Mouse (Mus musculus) spleen, adult 12 weeks (tissue): ENCODE measurements at regions not wholly inside any gene's neighbourhood (a gene's known extent, or its start where the extent isn't known, plus 50 kb on each side); places are given as distances from the start of the nearest gene placed in this dataset.
A peak's percentile ranks its signal among the peaks of the same experiment; 100 is the strongest.

ENCODE experiments used
- DNase-seq: peaks from one replicate; pipeline ENCODE4 v3.0.0; 2022; ENCODE audit warnings: low spot score

DNA sequence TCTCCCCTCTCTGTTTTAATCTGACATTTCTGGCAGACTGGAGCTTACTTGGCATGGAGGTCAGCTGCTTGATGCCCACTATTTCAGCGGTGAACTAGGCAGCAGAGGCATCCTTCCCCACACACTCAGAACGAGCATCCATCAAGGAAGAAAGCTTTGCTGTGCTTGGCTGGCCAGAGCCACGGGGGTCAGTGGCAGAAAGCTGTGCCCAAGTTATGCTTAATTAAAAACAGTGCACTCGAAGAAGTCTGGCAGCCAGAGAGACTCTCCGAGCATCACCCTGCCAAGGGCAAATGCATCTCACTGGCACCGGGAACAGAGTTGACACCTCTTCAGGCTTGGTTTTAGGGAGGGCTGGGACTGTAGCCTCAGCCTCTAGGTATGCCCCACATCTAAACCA lies 168.3 kb downstream of the Gm45692 start:
- DNase-seq = no peak

DNA sequence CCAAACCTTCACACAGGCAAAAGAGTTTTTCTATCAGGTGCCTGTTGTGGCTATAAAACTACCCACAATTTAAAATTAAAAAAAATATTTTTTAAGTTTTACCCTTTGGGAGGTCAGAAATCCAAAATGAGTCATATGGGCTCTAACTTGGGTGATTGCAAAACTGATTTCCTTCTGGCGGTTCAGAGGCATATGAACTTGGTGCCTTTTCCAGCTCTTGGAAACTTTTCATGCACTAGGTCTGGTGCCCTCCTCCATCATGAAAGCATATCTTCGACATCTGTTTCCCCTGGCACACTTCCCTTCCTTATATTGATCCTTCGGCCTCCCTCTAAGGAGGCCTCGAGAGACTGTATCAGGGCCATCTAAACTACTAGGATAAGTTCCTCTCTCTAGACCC lies 168.8 kb downstream of the Gm45692 start:
- no peak for DNase-seq

- no peak for DNase-seq
Observed at GRCm38 (mm10) chr8:26298066-26298804, 178.9 kb downstream of the Gm45692 start.

DNA sequence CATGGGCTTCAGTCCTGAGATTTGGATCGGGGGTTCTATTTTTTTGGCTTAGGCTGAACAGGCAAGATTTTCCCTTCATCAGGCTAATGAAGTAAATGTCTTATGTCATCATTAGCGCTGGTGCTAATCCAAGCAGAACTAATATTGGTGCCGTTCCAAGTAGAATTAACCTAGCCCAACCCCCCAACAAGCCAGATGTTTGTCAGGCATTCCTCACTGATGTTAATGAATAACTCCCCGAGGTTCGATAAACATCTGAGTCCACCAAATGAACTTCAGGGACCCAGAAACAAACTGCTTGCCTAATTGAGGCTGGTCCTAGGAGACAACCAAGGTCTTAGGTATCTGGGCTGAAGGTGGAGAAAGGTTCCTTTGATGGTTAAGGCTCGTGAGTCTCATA lies 180.9 kb downstream of the Gm45692 start:
- no peak for DNase-seq

- DNase-seq = no peak
Observed at GRCm38 (mm10) chr8:26301961-26302360, 182.6 kb downstream of the Gm45692 start.

DNA sequence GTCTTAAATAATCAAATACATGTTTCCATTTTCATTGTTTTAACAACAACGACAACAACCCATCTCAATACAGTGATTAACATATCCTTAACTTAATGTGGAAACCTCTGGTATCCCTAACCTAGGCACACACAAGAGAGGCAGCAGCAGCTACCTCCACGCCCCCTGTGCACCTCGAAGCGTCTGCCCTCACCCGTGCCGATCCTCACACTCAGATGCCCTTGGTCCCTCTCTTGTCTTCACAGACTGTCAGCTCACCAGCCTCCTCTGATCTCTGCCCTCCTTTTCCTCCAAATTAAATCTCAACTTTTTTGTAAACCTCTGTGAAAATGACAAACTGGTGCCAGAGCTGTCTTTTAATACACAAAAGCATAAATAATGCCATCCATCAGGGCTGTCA lies 185.2 kb downstream of the Gm45692 start:
- DNase-seq = no peak

GRCm38 (mm10) chr8:26305061-26305879 lies 185.9 kb downstream of the Gm45692 start:
- no peak for DNase-seq

DNA sequence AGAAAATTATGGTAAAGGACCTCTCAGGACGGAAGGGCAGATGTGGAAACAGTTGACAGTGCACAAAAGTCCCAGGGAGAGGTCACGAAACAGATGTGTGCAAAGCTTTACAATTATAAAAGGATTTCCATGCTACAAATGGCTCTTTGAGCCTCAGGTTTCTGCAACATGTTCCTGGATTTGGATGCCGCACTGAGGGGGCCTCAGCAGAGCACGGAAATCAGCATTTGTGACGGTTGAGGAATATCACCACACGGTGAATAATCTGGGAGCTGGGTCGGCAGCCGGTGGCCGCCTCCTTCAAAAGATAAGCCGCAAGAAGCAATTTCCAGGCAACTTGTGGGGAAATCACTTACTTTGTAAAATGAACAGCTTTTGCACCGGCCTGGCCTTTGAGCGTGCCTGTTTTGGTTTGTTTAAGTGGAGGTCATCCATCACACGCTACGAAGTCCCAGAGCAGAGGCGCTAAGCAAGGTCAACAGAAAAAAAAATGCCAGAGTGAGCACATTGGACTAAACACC lies 188.8 kb downstream of the Gm45692 start:
- DNase-seq = no peak

- DNase-seq = no peak
Observed at GRCm38 (mm10) chr8:26309764-26310163, 190.4 kb downstream of the Gm45692 start.

GRCm38 (mm10) chr8:26323606-26324350 lies 204.4 kb downstream of the Gm45692 start:
- DNase-seq = no peak

DNA sequence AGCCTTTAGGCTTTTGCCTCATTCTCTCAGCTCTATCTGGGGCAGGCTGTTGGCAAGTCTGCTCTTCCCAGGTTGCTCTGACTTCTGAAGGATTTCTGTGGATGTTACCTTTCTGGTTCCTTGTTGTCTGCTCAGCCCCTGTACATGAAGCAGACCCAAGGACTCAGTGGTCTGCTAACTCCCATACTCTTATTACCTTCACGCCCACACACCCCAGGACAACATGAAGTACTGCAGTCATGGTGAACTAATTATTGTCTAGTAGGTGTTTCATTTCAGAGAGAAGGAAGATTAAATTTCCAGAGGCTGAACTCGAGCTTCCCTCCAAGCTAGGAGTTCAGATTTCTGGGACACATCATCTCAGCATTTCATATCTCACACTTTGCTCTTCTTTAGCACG lies 205.3 kb downstream of the Gm45692 start:
- DNase-seq = no peak

DNA sequence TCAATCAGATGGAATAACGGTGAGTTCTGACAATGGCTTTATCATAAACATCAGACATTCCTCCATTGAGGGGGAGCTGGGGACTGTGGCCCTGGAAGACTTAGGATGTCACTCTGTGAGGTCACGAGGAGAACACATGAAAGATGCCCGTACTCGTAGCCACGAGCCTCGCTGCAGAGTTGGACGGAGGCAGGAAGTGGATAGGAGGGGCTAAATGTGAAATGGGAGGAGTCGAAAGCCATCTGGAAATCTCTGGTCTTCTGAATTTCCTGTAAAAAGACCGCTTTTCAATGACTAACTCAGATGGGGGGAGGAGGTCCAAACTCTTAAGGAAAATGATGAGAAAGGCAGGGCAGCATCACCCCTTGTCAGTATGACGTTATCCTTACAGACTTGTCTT lies 210.5 kb downstream of the Gm45692 start:
- no peak for DNase-seq

GRCm38 (mm10) chr8:26336906-26337650 lies 217.7 kb downstream of the Gm45692 start:
- no peak for DNase-seq

DNA sequence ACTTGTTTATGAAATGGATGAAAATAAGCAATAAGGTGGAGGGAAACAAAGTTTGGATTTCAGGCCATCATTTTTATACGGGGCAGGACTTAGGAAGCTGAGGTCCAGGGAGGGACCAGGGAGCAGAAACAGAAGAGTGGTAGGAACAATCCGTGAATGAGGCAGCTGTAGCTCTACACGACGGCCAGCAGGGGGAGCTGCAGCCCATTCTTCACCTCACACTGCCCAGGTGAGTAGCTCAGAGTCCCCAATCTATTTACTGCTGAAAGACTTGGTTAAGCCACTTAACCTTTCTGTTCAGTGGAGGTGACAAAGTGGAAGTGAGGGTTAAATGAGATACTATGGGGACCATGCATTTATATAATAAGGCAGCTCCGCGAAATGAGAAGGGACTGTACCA lies 225.7 kb downstream of the Gm45692 start:
- DNase-seq = peak; percentile 9

- DNase-seq = no peak
Observed at GRCm38 (mm10) chr8:26349231-26349630, 229.9 kb downstream of the Gm45692 start.

DNA sequence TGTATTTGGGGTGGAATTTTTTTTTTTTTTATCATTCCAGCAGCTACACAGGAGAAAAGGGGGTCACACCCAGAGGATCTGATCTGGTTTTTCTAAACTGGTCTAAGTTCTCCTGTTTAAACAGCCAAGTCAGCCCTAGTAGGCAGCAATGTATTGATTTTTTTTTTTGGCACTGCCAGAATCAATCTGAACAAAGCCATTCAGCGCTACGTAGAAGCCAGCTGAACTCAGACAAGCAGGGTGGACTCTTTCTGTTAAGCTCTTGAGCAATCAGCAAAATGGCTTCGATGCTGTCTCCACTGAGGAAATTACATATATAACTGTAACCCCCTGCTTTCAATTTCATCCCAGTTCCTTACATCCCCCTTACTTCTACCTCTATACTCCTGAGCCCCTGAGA lies 230.5 kb downstream of the Gm45692 start:
- no peak for DNase-seq

DNA sequence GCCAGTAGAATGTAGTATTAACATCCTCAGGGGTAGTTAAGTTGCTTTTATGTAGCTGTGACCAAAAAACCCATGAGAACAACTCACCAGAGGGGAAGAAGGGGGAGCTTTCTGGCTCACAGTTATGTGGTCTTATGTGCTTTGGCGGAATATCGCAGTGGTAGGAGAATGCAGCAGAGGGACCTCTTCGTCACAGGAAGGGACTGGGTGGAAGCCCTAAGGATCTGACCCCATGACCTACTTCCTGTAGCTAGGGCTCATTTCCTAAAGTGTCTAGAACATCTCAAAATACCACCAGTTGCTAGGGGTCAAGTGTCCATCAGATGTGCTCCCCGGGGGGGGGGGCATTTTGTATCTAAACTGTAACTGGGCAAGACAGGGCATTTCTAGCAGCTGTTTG lies 231.3 kb downstream of the Gm45692 start:
- DNase-seq = no peak

DNA sequence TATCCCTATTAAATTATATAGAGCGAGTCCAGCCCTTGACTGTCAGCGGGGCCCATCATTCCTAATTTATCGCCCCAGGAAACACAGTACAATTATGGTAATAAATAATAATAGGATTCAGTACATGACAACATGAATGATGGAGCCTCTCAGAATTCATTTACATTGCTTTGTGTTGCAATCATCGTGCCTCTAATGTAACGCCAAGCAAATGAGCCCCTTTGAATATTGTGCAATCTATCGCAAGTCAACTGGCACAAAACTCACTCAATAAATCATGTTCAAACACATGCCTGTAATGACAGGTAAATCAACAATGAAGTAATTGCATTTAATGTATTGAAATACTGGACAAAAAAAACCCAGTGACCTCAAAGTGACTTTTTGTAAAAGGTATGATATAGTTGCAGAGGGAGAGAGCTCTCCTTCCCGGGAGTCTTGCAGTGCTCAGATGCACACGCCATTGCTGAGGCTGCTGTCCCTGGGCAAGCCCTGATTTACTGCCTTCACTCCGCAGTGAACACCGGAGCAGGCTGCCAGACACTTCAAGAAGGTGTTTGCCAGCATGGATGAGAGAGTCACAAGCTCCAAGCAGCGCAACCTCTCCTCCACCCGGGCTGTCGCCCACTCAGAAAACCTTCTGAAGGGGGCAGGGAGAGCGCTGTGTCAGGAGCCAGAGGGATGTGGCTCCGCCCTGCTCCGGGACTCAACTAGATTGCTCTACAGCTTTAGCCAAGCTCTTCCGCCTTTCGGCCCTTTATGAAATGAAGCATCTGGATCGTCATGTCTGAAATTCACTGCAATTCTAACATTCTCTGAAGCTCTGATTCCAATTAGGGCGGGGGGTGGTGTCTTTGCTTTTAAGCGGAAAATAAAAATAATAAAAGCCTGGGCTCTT lies 232.6 kb downstream of the Gm45692 start:
- no peak for DNase-seq

DNA sequence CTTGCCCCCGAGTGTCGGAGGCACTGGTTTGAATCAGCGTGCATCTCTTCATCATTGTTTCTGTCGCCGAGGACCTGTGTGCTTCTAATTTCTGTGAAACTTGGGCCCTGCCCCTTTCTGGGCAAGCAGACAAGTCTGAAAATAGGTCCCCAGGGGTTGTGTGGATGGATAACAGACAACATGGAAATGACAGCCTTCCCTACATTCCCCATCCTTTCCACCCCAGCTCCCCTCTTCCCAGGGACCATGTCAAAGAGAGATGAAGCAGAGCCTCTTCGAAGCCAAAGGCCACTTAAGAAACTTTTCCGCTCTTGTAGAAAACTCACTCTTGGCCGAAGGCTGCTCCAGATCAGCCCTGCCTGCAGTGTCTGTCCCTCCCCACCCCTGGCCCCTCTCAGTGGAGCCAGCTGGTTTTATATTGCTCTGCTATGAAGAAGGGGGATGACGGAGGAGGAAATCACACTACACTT lies 233.2 kb downstream of the Gm45692 start:
- no peak for DNase-seq

- DNase-seq = no peak
Observed at GRCm38 (mm10) chr8:26353476-26353875, 234.1 kb downstream of the Gm45692 start.

DNA sequence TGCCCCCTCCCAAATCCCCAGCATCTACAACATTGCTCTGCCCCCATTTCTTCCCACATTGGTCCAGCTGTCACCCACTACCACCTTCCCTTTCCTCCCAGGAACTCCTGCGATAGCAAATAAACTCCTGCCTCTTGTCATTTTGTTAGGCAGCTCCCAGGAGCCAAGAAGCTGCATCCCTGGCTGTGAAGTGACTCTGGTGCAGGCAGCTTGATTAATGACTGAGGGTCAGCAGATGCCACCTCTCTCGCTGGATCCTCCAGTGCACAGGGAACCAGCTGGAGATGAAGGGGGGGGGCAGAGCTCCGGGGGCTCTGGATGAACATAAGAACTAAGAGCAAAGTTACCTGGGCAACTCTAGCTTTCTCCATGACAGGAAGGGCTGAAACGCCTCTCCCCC lies 235.2 kb downstream of the Gm45692 start:
- DNase-seq = no peak
